Mouse (Mus musculus): ENCODE results near the gene Mgmt.

Gene Mgmt

DNA sequence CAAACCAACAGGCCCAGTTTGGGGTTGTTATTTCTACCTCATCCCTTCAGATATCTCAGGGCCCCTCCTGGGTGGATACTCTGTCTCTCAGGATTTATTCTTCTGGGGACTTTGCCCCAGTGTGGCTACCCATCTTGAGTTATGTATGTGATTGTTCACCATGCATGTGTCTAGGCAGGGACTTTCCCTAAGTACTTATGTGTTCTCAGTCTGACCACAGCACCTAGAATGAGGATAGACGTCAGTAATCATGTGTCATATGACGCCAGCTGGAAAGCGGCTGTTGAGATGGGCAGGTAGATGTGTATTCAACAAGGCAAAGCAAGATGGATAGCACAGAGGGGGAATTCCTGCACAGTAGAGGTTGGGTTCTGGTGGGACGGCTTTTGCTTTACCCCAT lies 217.7 kb downstream of the Mgmt start:
- DNase-seq (ENCODE audit: low spot score in 2 of 2): no peak

DNA sequence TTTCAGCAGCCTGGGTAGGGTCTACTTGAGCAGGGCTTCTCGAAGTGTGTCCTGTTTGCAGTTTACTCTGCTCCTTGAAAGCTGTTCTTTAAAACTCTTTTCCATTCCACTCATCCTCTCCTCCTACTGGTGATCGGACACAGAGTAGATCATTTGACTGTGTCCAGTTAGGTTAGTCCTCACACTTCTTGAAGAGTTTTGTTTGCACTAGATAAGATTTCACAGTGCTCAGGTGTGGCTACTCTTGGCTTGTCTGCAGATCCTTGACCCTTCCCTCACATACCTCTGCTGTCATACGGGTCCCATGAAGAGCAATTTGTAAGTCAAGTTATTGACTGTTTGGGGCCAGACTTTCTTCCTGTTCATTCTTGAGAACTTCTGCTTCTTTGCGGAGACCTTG lies 221.8 kb downstream of the Mgmt start:
- no peak for DNase-seq (ENCODE audit: low spot score in 2 of 2)

DNA sequence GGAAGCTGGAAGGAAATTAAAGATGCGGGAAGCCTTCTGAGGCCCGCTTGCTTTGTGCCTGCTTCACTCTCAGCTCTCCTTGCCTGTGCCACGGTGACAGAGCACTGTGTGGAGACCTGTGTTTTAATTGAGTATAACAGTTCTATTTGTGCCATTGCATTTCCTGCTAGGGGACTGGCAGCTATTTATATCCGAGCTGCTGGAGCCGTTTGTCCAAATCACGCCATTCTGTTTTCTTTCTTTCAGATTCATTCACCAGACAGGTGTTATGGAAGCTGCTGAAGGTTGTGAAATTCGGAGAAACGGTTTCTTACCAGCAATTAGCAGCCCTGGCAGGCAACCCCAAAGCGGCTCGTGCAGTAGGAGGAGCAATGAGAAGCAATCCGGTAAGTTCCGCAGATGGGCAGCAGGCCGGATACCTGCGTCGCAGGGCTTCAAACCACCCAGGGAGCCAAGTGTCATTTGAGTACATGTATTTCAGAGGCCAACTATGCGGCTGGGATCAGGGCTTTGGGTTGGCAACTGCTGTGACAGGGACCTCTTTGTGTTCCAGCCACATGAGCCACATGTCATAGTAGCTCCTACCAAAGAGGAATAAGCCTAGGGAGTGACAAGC lies 226.9 kb downstream of the Mgmt start:
- no peak for DNase-seq (ENCODE audit: low spot score in 2 of 2)

DNA sequence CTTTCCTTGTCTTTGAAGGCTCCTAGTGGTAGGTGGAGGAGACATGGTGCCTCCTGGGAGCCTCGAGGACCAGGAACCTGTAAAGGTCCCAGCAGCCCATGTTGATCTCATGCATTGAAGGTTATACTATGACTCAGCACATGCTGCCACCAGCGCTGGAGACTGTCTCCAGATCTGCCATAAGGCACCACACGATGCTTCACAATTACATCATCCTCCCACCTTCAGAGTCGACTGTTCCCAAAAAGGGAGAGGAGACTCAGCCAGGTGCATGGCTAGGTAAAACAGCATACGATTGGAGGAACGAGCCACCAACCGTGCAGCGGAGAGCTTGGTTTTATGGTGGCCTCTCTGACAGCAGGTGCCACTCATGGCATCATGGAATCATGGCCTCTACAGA lies 234.3 kb downstream of the Mgmt start:
- no peak for DNase-seq (ENCODE audit: low spot score in 2 of 2)

DNA sequence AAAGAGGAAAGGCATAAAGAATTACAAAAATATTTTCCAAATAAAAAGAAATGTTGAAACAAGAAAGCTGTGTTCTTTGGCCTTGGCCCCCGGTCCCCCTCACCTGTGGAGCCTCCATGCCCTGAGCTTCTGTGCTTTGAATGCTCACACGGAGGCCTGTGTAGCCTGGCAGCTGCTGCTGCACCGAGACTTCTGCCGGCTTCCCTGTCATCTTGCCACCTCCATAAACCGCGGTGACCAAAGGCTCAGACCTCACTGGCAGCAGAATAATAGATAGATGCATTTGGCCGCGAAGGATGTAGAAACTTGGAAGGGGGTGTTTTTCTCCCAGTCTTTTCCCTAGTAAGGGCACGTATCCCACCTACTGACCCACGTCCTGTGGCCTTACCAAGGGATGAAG lies 235.8 kb downstream of the Mgmt start:
- no peak for DNase-seq (ENCODE audit: low spot score in 2 of 2)

DNA sequence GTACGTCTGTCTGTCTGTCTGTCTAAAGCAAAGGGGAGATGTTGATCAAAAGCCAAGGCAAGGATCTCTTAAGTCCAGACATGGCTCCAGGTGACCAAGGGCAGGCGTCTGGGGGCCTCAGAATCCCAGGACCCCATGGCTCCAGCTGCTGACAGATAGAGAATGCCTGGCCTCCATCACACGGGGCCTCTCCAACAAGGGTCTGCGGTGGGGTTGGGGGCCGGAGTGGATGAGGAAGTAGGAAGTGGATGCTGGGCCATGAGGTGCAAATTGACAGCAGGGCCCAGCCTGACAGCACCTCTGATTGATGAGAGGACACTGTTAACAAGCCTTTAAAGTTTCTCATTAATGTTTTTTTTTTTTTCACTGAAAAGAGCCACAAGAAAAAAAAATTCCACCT lies 237.5 kb downstream of the Mgmt start:
- DNase-seq (ENCODE audit: low spot score in 2 of 2): no peak

DNA sequence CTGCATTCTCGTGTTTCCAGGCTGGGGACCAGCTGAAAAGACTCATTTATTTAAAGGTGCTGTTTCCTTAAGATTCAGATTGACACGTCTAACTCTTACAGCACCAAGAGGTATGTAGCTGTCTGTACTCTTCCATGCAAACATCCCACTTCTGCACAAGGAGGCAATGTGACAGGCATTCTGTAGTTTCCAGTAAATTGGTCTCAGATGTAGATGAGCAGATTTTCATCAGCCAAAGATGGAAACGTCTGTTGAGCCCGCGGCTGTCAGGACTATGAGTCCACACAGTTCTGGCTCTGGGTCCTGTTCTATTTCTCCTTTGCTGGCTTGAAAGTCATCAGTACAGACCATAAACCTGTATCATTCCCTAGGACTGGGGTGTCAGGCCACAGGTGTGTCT lies 243.7 kb downstream of the Mgmt start:
- no peak for DNase-seq (ENCODE audit: low spot score in 2 of 2)

DNA sequence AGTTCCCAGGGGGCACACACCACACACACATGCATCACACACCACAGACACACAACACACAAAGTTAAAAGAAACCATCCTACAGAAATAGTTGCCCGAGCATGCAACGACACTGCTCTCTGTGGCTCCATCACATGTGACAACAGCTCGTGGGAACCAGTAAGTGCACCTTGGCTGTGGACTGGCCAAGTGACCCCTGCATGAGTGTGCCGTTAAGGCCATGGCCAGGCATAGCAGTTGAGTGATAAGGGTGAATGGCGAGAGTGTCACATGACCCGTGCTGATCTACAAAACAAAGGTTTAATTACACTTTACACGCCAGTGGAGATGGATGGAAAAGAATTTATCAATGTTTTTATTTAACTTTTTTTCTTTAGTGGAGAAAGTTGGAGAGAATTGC lies 245.9 kb downstream of the Mgmt start:
- DNase-seq (ENCODE audit: low spot score in 2 of 2): no peak

DNA sequence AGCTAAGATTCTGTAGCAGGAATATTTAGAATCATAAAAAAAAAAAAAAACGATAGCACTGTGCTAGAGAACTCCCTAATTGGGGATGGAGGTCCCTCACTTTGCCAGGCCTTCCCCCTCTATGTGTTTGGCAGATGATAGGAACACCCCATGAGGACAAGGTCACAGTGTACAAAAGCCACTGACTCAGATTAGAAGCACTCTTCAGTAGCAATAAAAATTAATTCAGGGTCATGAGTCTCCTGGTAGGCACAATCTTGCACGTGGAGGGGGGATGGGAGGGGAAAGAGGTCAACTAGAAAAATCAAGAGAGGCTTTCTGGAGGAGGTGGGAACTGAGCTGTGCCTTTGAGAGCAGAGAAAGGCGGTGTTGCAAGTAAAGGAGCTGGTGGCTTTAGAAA lies 247.0 kb downstream of the Mgmt start:
- DNase-seq (ENCODE audit: low spot score in 2 of 2): no peak

DNA sequence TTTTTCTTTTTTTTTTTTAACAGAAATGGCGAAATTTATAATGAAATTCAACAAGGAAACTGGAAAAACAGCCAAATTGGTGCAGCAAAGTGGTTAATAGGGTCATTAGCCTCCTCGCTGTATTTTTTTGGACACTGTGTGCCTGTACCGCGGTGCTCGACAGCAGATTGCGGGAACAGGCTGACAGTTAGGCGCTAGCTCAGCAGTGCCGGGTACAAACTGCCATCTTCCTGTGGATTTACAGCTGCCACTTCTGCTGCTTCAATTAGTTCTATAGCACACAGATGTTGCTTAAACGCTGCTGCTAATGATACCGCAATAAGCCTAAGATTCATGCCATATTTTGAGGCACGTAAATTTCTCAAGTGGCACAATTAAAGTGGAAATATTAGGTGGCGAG lies 252.7 kb downstream of the Mgmt start:
- no peak for DNase-seq (ENCODE audit: low spot score in 2 of 2)

DNA sequence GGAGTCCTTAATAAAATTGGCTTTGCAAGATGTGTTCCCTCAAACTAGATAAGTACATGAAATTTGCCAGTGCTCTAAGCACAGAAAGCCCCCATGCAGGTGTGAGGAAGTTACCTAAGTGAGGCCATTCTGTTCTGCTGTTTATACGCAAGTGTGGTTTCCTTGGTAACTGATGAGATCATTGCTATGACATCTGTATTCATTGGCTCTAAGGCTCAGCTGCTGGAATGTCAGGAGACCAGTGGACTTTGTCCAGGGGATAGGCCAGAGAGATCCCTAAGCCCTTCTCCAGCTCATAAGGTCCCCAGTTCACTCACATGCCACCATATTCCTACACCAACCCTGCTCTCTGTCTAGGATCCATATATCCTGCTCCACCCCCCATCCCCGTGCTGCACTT lies 257.4 kb downstream of the Mgmt start:
- no peak for DNase-seq (ENCODE audit: low spot score in 2 of 2)

DNA sequence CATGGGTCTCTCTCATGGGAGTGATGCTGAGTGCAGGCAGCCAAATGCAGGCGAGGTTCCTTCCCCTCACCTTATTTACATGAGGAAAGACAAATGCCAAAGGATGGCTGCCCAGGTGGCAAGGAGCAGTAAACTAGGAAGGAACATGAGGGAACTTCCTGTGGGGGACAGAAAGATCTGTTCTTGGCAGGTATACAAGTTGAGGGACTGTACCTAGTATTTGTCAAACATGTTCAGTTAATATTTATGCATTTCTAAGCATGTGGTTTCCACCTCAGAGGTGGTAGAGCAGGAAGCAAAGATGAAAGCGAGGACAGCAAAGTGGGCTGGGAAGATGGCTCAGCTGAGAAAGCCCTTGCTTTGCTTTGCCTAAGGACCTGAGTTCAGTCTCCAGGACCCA lies 260.2 kb downstream of the Mgmt start:
- DNase-seq (ENCODE audit: low spot score in 2 of 2): no peak

DNA sequence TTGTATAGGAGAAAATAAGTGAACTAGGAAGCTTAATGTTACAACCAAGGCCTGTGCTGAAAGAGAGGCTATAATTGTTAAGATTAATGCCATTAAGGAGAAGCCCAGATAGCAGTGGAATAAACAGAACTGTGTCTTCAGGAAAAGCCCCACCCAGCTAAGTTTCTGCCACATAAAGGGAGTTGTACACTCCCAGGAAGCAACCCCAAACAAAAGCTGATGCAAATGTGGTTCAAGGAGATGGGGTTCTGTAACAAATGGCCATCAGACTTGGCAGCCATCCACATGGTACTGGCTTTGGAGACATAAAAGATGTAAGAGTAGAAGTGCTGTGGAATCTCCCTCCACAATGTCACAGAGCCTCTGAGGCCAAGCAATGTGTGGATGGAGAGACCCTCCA lies 264.7 kb downstream of the Mgmt start:
- DNase-seq (ENCODE audit: low spot score in 2 of 2): no peak

DNA sequence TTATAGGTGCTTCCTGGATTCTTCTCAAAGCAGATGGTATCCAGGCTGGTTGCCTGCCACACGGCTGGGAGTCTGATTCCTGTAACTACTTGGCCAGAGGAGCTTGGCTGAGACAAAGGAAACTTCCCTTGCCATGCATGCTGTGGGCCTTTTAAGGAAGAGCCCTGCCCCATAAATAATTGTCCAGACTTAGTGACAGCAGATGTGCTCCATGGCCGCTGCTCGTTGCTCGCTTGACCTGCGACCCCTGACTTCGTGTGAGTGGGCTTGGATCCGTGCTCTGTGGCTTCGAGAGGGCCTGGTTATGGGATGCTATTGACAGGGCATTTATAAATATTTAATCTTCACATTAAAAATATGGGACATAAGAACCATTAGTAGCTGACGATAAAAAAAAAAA lies 277.9 kb downstream of the Mgmt start:
- DNase-seq (ENCODE audit: low spot score in 2 of 2): no peak
